Mouse (Mus musculus): Measurements from ENCODE around the gene Ociad1.
"Not testable (repeated sequence)": the region's sequence is repeated elsewhere in the genome, so short reads cannot be mapped to it uniquely, and the experiment has no call there.

Ociad1 gene

DNA sequence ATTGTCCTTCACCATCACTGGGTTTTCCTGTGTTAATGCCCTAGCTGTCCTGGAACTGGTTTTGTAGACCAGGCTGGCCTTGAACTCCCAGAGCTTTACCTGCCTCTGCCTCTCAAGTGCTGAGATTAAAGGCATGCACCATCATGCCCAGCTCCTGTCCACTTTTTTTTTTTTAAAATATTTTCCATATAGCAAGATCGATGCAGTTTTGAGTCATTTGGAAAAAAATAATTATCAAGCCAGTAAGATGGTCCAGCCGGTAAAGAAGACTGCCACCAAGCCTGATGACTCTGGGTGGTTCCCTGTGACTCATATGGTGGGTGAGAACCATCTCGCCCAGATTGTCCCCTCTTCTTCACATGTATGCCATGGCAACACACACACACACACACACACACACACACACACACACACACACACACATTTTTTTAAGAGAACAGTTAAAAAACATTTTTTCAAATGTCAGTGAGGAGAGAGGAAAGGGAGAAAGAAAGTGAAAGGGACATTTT, 7.1 kb upstream of the Ociad1 start:
- DNase-seq = no peak

DNA sequence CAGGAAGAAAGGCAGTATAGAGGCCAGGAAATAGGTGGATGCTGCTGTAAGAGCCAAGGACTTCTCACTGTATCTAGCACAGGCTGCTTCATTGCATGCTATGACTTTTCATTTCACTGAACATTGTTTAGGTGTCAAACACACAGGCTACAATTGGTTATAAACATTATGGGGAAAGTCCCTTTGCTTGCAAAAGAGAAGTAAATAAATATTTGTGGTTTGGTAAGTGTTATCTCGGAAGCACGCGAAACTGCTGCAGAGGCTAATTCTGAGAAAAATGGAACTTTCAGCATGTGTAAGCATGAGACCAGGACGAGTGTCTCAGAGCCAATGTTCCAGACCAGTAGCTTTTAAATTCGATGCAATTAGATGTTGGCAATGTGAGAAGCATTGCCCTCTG, 6.0 kb upstream of the Ociad1 start:
- no peak for DNase-seq

DNA sequence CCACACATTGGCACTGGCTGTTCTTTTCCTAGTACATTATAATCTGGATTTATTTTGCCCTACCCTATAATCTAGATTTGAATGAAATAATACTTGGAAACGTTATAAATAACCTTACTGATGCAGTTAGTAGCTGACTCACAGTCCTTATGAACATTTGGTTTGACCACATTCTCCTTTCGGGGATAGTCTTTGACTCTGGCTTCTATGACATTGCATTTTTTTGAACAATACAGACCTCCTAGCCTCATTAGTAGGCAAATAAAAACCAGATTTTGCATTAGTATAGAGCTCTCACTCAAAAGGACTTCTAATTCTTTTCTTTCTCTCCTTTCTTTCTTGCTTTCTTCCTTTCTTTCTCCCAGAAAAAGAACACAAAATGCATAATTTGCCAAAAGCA, 2.7 kb upstream of the Ociad1 start:
- no peak for DNase-seq

DNA sequence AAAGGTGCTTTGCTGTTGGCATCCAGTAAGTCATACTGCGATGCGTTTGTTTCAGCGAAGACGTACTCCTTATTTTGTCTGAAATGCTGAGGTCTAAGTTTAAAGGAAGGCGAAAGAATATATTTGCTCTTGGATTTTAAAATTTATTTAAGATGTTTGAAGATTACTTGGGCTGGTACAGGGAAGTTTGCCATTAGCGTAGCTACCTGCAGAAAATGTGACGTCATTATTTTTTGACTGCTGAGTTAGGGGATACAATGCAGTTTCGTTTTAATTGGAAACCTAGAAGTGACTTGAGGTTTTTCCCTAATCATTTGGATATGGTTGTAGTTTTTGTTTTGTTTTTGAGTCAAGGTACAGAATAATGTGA, 859 bp downstream of the Ociad1 start:
- no peak for DNase-seq

DNA sequence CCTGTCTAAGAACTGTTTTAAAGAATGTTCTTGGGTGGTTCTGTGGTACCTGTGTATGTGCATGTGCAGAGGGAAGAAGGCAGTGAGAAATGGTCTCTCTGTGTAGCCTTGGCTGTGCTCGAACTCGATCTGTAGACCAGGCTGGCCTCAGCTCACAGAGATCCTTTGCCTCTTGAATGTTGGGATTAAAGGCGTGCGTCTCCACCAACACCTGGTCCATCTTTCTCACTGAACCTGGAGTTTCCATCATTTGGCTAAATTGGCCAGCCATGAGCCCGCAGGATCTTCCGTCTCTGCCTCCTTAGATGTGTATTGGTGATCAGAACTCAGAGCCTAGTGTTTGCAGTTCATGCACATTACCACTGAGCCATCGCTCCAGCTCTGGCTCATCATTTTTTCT, 2.4 kb downstream of the Ociad1 start:
- no peak for DNase-seq

DNA sequence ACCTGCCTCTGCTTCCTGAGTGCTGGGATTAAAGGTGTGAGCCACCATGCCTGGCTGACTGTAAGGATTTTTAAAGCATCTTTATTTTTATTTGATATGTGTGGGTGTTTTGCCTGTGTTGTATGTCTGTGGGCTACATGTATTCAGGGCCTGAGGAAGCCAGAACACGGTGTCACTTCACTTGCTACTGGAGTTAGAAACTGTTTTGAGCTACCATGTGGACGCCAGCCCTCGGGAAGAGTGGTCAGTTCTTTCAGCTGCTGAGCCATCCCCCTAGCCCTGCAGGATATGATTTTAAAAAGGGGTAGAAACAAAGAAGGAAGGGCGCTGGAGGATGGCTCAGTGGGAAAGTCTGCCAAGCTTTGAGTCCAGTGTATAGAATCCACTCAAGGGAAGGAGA, 3.3 kb downstream of the Ociad1 start:
- no peak for DNase-seq

DNA sequence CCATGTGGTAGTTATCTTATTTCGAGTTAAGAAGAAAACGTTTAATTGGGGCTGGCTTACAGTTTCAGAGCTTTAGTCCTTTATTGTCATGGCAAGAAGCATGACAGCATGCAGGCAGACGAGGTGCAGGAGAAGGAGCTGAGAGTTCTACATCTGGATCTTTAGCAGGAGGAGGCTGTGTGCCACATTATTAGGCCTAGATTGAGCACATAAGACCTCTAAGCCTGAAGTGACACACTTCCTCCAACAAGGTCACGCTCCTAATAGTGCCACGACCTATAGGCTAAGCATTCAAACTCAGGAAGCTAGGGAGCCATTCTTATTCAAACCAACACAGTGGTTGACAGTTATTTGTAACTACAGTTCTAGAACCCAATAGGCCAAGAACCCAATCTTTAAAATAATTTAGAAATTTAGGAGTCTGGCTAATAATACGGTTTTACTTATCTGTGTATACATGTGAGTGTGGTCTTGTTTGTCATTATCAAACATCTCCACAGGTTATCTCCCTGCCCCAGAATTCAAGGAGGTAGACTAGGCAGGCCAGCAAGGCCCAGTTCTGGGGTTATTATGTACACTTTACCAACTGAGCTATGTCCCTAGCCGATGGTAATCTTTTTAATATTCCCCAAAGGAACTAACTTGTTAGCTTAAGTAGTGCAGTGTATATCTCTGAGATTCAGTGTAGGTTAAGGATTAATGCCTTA, 9.2 kb downstream of the Ociad1 start:
- no peak for DNase-seq

DNA sequence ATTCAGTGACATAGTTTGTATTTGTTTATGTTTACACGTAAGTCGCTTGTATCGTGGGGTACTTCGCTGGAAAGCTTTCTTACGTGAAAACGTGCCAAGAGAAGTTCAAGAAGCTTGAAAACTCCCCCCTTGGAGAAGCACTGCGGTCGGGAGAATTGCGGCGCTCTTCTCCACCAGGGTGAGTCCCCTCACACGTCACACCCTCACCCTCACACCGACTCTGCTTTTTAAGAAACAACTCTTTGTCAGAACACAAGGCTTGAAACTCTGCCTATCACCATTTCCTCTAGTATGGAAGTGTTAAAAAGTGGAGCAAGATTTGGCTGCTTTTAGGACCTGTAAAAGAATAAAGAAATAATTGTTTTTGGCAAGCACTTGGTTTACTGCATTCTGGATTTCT, 11.9 kb downstream of the Ociad1 start:
- DNase-seq = no peak

DNA sequence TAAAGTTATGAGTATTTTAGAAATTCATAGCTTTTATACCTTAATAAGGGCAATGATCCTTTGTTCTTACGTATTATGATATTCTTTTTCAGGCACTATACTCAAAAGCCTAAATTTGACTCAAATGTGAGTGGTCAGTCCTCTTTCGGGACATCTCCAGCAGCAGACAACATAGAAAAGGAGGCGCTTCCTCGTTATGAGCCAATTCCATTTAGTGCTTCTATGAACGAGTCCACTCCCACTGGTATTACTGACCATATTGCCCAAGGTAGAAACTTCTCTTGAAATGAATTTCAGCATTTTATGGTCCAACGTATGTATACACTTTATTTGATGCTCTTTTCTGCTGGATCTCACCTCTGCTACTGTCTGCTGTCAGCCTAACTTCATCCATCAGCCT, 13.9 kb downstream of the Ociad1 start:
- no peak for DNase-seq

DNA sequence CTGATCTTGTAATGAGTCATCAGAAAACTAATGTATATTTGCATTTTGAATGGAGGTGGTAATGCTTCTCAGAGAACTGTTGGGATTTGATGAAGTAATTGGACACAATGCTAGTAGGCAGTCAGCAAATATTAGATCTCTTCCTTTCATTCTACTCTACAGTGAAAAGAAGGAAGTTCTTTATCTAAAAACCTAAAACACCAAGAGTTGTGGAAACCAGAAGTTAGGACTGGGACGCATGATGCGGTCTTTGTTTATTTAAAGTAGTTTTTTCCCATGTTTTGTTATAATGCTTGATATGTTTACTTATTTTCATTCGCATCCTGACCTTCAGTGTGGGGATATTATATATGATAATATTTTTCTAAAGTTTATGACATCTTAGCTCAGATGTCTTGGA, 14.7 kb downstream of the Ociad1 start:
- DNase-seq = no peak

DNA sequence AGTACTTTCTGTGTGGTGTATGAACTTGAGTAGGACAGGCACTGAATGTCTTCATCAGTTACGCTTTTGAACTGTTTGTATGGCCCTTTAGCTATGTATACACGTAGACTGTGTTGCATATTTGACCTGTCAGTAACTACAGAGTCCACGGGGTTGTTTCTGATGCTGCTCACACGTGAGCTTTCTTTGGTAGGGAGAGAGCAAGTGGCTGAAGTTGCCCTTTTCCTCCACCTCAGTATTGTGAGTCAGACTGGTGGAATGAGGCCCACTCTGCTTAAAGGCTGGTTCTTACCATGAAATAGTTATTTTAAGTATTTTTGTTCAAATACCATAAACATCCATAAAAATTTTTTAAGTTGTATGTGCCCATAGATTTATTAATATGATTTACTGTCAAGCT, 16.9 kb downstream of the Ociad1 start:
- DNase-seq = no peak

DNA sequence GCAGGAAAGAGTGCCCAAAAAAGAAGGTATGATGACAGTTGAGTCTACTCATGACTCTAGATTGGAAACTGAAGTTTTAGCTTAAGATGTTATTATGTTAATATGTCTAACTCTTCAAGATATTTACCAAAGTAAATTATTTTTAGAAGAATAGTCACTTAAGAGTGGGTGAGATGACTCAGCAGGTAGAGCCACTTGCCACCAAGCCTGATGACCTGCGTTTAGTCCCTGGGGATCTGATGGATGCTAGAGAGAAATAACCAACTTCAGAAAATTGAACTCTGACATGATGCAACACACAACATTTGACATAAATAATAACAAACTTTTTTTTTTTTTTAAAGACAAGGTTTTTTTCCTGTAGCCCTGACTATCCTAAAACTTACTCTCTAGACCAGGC, 17.8 kb downstream of the Ociad1 start:
- DNase-seq = no peak

DNA sequence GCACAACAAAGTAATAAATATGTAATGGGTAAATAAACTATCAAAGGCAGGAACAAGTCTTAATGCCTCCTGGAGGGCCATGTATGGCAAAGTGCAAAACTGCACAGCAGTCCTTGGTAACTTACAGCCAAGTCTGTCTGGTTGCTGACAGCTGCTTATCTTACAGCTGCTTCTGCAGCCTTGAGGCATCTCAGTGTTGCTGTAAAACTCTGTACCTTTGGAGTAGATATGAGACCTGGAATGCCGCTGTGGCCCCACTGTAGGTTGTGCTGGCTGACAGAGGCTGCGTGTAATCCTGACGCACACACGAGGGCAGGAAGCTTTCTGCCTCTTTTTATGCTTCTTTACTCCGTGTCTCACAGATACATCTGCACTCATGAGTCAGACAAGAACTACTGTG, 18.9 kb downstream of the Ociad1 start:
- DNase-seq = no peak

DNA sequence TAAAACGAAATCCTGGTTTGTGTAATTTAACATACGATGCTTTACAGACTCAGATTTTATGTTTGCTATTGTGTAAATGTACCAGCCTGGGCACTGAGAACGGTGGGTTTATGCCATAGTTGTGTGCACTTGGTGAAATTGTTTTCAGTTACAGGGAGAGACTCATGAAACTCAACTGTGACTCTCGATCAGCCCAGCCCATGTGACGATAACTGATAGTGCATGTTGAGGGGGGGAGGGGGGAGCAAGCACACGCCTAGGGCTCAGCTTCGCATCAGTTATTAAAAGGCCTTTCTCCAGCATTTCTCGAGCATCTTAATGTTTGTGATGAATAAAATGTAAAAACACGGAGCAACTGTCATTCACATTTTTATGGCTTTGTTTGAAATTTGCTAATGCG, 21.0 kb downstream of the Ociad1 start:
- no peak for DNase-seq

DNA sequence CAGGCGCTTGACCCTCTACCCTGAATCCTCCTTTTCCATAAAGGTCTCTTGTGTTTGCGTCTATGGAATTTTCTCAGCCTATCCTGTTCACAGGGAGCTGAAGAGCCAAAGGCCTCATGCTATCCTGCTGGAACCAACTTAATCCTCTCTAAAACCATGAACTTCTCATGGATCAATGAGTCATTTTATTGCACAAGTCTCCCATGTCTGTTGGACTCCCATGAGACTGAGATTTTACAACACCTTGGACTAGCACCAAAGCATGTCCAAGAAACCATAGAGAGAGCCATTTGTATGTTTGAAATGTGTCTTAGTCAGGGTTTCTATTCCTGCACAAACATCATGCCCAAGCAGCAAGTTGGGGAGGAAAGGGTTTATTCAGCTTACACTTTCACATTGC, 22.1 kb downstream of the Ociad1 start:
- DNase-seq = no peak

DNA sequence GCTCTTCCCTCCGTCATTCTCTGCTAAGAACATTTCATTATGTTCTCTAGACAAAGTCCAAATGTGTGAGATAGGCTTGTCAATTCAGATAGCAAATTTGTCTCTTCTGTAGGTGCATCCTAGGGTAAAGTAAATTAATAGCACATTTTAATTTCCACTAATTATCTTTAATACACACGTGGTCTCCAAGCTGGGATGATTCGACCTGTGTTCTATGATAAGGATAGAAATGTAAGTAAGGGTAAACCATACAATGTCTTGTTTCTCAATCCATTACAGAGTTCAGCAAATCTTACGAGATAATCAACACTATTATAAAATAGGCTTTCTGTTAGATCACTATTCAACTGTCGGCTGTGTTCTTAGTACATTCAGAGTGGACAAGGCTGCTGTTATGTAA, 26.7 kb downstream of the Ociad1 start:
- no peak for DNase-seq

DNA sequence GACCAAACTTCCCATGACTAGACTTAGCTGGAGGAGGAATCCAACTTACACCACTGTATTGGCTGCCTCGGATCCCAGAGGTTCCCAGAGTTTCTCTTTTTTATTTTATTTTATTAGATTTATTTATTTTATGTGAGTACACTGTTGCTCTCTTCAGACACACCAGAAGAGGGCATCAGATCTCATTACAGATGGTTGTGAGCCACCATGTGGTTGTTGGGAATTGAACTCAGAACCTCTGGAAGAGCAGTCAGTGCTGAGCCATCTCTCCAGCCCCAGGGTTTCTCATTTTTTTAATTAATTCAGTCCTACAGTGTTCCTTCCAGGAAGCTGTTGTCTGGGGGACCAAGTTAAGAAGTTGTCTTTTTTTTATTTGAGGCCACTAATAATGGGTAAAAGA, 30.1 kb downstream of the Ociad1 start:
- not testable (repeated sequence) for DNase-seq

DNA sequence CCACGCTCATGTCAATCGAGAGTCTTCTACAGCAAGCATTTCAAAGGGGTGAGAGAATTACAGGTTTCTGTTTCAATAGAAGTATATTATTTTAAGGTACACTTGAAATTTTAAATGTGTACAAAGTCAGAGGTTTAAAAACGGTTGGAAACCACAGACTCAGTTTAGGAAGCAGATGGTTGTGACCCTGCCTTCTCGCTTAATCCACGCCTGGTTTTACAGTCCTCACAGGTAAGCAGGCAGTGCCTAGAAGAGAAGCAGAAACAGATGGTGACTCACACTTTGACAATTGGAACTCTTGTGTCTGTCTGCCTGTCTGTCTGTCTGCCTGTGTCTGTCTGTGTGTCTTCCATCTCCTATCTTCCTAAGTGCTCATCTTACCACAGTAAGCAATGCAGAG, 31.0 kb downstream of the Ociad1 start:
- no peak for DNase-seq

DNA sequence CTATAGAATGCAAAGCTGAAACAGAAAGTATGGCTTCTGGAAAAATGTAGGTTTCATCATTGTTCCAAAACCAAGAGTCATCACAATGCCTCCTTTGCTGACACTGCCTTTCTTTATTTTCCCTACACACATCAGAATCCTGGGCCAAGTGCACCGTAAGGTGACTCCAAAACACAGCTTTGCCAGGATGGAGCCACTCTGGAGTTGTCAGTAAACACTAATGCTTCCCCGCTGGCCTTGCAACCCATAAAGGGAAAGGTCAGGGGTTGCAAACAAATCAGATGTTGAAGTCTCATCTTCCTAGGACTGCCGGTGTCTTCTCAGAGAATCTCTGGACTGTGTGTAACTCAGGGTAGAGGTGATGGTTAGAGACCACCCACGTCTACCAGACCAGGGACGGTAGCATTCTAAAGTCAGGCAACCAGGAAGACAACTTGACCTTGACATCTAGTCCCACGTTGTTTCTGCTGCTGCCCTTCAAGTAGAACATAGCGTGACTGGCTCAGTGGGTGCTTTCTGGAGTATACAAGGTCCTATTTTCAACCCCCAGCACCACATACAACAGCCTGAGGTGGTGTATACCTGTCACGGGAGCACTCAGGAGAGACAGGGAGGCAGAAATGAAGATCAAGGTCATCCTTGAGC, 32.1 kb downstream of the Ociad1 start:
- no peak for DNase-seq

DNA sequence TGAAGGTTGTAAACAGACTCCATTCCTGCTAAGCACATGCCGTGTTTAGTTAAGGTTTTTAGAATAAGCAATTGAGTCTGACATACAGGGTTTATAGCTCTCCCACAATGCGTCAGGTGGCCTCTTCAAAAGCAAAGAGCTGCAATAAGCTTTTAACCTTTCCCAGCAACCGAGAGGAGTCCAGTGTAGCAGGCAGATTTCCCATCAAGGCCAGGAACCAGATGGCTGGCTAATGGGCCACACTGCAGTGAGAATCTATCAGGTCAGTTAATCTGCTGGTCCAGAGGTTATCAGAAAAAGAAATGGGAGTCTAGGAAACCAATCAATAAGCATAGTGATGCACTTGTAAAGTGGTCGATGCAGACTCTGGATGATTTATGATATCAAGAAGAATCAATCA, 38.4 kb downstream of the Ociad1 start:
- no peak for DNase-seq

DNA sequence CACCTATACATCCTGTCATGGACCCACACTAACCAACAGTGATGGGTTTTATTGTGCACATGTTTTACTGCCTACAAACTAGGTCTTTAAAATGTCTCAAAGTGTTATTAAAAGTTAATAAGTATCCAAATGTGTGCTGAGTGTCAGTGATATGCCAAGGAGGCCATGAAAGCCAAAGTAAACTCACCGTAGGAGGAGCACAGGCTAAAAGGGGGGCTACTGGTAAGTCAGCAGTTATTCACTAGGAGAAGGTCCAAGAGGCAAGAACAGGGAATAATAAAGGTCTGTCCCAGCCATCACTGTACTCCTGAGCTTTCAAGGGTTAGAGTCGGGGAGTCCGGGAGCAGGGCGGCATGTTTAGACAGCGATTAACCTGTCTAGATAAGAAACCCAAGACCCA, 43.9 kb downstream of the Ociad1 start:
- no peak for DNase-seq

DNA sequence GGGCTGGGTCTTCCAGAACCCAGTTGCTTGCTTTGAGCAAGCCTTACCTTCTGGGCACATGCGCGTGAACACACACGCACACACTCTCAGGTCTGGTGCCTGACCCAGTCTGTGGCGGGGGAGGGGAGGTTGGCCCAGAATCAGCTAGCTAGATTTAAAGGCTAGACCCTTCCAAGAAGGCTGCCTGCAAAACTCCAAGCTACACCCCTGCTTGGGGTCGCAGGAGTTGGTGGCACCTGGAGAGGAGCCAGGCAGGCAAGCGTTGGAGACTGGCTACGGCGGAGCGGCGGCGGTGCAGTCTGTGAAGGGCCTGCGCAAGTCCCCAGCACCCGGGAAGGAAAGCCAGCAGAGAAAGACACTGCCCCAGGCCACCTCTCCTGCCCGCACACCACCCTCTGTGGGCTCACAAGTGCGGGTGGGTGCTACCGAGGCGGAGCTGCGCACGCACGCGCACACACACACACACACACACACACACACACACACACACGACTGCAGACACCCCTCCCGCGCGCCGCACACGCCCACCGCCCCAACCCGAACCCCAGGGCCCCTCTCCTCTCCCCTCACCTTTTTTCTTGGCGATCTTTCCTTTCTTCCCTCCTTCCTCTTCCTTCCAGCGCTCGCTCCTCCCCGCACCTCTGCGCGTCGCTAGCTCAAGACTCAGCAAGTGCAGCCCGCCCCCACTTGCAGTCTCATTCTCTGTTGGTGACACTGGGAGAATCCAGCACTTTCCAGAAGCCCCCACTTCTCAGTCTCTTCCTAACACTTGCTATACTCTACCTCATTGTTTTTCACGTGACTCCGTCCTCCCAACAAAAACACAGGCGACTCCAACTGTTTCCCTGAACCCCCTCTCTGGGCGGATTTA, 45.6 kb downstream of the Ociad1 start:
- peak; percentile 65 to 76 for DNase-seq

DNA sequence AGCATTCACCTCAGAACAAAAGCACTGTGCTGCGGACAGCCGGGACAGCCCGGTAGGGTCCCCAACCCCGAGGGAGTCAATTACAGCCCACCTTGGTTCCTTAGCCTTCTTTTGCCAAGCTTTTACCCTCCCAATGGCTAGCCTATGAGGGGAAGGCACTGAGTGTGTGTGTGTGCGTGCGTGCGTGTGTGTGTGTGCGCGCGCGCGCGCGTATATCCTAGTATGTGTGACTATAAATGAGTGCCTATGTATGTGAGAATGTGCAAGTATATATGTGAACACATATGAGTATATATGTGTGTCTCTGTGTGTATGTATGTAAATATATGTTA, 46.2 kb downstream of the Ociad1 start:
- peak; percentile 17 to 20 for DNase-seq
